ENCODE assay signal across 8 mouse cellular contexts in genomic region chr16:77014321-77015211, GRCm38 (mm10). TPM values are rescaled to one million over a fixed set of nuclear protein-coding genes. Genes with fewer than 3 reads are reported as not detected.
DNase-seq lines count a peak whose midpoint lies in the region; ATAC-seq lines count a peak whose summit lies in the region.

No protein-coding gene starts in this region.

- H3K4me3 ChIP-seq in lung, embryonic 15.5 days: peak overlapping the region; percentile 92
- peak overlapping the region; percentile 75 for H3K4me3 ChIP-seq in brown adipose tissue, adult 24 weeks (ENCODE audit: insufficient read depth, low read depth, low read length)
- H3K4me3 ChIP-seq in hindbrain, embryonic 14.5 days (replicated peaks; ENCODE audit: low read length): peak overlapping the region; percentile 84
- peak overlapping the region; percentile 86 for H3K4me3 ChIP-seq in midbrain, embryonic 15.5 days

- ATAC-seq in lung, embryonic 15.5 days (ENCODE audit: borderline replicate concordance, extremely low read depth, low FRiP score, low TSS enrichment): no peak
- no peak for ATAC-seq in hindbrain, embryonic 14.5 days (ENCODE audit: low FRiP score)
- no peak for ATAC-seq in midbrain, embryonic 15.5 days (replicated peaks)
- no peak for ATAC-seq in inflammation-experienced regulatory T-cells, adult 6 months

- H3K27me3 ChIP-seq in lung, embryonic 15.5 days: no peaks in the 10 kb centered on the region
- H3K27me3 ChIP-seq in hindbrain, embryonic 14.5 days (ENCODE audit: control insufficient read depth, insufficient read depth, low read length): no peaks in the 10 kb centered on the region
- H3K27me3 ChIP-seq in midbrain, embryonic 15.5 days (replicated peaks): no peaks in the 10 kb centered on the region

- intact Hi-C loops in left cerebral cortex, postnatal 10 days (cut with DNase I): loop anchor here (10.0 kb wide), 1 partner anchor 110 kb away; no protein-coding TSS in a partner anchor

- no peaks in the 10 kb centered on the region for H3K36me3 ChIP-seq in lung, embryonic 15.5 days
- no peaks in the 10 kb centered on the region for H3K36me3 ChIP-seq in hindbrain, embryonic 14.5 days (replicated peaks; ENCODE audit: control insufficient read depth, insufficient read depth)
- no peaks in the 10 kb centered on the region for H3K36me3 ChIP-seq in midbrain, embryonic 15.5 days (replicated peaks)

- H3K9me3 ChIP-seq in lung, embryonic 15.5 days: no peaks in the 10 kb centered on the region
- H3K9me3 ChIP-seq in hindbrain, embryonic 14.5 days (ENCODE audit: control insufficient read depth, low read length): no peaks in the 10 kb centered on the region
- no peaks in the 10 kb centered on the region for H3K9me3 ChIP-seq in midbrain, embryonic 15.5 days

- H3K9ac ChIP-seq in lung, embryonic 15.5 days: peak overlapping the region; percentile 89
- H3K9ac ChIP-seq in hindbrain, embryonic 14.5 days: peak overlapping the region; percentile 87
- peak overlapping the region; percentile 82 for H3K9ac ChIP-seq in midbrain, embryonic 15.5 days

- peaks cover 23% of the 10 kb centered on the region for H3K4me1 ChIP-seq in lung, embryonic 15.5 days
- peaks cover 11% of the 10 kb centered on the region for H3K4me1 ChIP-seq in brown adipose tissue, adult 24 weeks (ENCODE audit: control insufficient read depth, insufficient read depth, insufficient read length, low read length)
- H3K4me1 ChIP-seq in hindbrain, embryonic 14.5 days (replicated peaks; ENCODE audit: control insufficient read depth, insufficient read depth, low read length): peaks cover 21% of the 10 kb centered on the region
- peaks cover 24% of the 10 kb centered on the region for H3K4me1 ChIP-seq in midbrain, embryonic 15.5 days

- 3% methylated on average over 17 of the region's 17 CpGs for WGBS in lung, embryonic 15.5 days
- WGBS in hindbrain, embryonic 14.5 days: 3% methylated on average over 17 of the region's 17 CpGs
- 3% methylated on average over 17 of the region's 17 CpGs for WGBS in midbrain, embryonic 15.5 days

- DNase-seq in lung, postnatal 36 days: no peak
- DNase-seq in hindbrain, embryonic 14.5 days (ENCODE audit: low spot score): peak; percentile 48
- no peak for DNase-seq in left cerebral cortex, postnatal 10 days (ENCODE audit: extremely low spot score in 1 of 2, low spot score in 2 of 2)
- DNase-seq in lung, adult 18-20 months: no peak

- peak overlapping the region; percentile 64 for H3K4me2 ChIP-seq in lung, embryonic 15.5 days
- H3K4me2 ChIP-seq in hindbrain, embryonic 14.5 days (replicated peaks): peak overlapping the region; percentile 75
- H3K4me2 ChIP-seq in midbrain, embryonic 15.5 days: peak overlapping the region; percentile 64

- peak overlapping the region; percentile 96 for H3K27ac ChIP-seq in lung, embryonic 15.5 days
- peak overlapping the region; percentile 50 for H3K27ac ChIP-seq in brown adipose tissue, adult 24 weeks (replicated peaks; ENCODE audit: low read depth, low read length)
- H3K27ac ChIP-seq in hindbrain, embryonic 14.5 days: no peak overlapping the region; the same call in 1 of the 2 replicates
- H3K27ac ChIP-seq in midbrain, embryonic 15.5 days: peak overlapping the region; percentile 72

RNA-seq across cellular contexts. Expression of gene Usp25, which starts 1.1 kb away (rescaled TPM):
- polyA plus RNA-seq in lung, embryonic 15.5 days (2015; fragmentation: Nextera tagmentation; extraction: Ambion mirVana): 19.7 and 20.4 TPM in 2 replicates
- 31.9 and 42.6 TPM in 2 replicates for polyA plus RNA-seq in brown adipose tissue, adult 24 weeks (2012; ENCODE audit: insufficient read depth, insufficient read length, missing spikeins)
- 14.3 and 16.1 TPM in 2 replicates for polyA plus RNA-seq in hindbrain, embryonic 14.5 days (2014; fragmentation: Nextera tagmentation; extraction: Ambion mirVana)
- 9.4 and 10.7 TPM in 2 replicates for polyA plus RNA-seq in midbrain, embryonic 15.5 days (2015; fragmentation: Nextera tagmentation; extraction: Ambion mirVana)
- 10 to 100 TPM; 21.8 to 24.3 TPM for total RNA-seq in left cerebral cortex, postnatal 10 days (2021)
- 10 to 100 TPM; 24.7 to 30.1 (median 26.5) TPM for polyA plus RNA-seq in inflammation-experienced regulatory T-cells, adult 6 months (2017; shearing (Covaris generic))
